Mouse (Mus musculus) neural tube, embryonic 13.5 days (tissue): ENCODE results near the gene Ptcd2. TPM values are rescaled to one million over a fixed set of nuclear protein-coding genes. Genes with fewer than 3 reads are reported as not detected.

ENCODE experiments used
- ATAC-seq: fragments of 200-750 bp; cut with Nextera tagmentation; 2 replicates; pipeline ENCODE4 v1.8.0; 2017; ENCODE audit warnings: low read depth, mild to moderate bottlenecking, moderate TSS enrichment, moderate library complexity
- H3K27ac ChIP-seq: fragments of 300-500 bp; sonication (generic); replicated peaks from 2 replicates; pipeline ENCODE4 v1.5.1; 2015; ENCODE audit warnings: moderate library complexity, mild to moderate bottlenecking, inconsistent platforms
- H3K27me3 ChIP-seq: fragments of 300-500 bp; sonication (generic); 2 replicates; pipeline ENCODE4 v1.6.1; 2015; ENCODE audit warnings: mild to moderate bottlenecking, inconsistent platforms
- H3K36me3 ChIP-seq: fragments of 300-500 bp; sonication (generic); 2 replicates; pipeline ENCODE4 v1.6.1; 2015; ENCODE audit warnings: mild to moderate bottlenecking, inconsistent platforms
- H3K4me1 ChIP-seq: fragments of 300-500 bp; sonication (generic); replicated peaks from 2 replicates; pipeline ENCODE4 v1.6.1; 2015; ENCODE audit warnings: inconsistent platforms
- H3K4me2 ChIP-seq: fragments of 300-500 bp; sonication (generic); 2 replicates; pipeline ENCODE4 v1.6.1; 2015; ENCODE audit warnings: inconsistent platforms, mild to moderate bottlenecking, moderate library complexity
- H3K4me3 ChIP-seq: fragments of 300-500 bp; sonication (generic); 2 replicates; pipeline ENCODE4 v1.5.1; 2015; ENCODE audit warnings: mild to moderate bottlenecking, inconsistent platforms
- H3K9ac ChIP-seq: fragments of 300-500 bp; sonication (generic); 2 replicates; pipeline ENCODE4 v1.6.1; 2015; ENCODE audit warnings: moderate library complexity, mild to moderate bottlenecking, inconsistent platforms
- H3K9me3 ChIP-seq: fragments of 300-500 bp; sonication (generic); 2 replicates; pipeline ENCODE4 v1.6.1; 2016; ENCODE audit warnings: inconsistent platforms
- WGBS: fragments of 180-500 bp; shearing (Covaris S2); methylation state at CpG from one replicate; pipeline ENCODE4 v1.1.7; 2015; 5-methylcytosine and 5-hydroxymethylcytosine counted together
- polyA plus RNA-seq: library from polyadenylated mRNA; unstranded; fragments of >200 nt; fragmentation: Nextera tagmentation; extraction: Ambion mirVana; gene quantifications from 2 replicates; pipeline ENCODE4 v1.2.1, GENCODE M21; 2015

Ptcd2 gene
- polyA plus RNA-seq, 1 experiment from 2014 or later: 52.8 TPM

- Histone ChIP-seq H3K27me3 (no peaks in the 10 kb centered on the region), H3K4me3 (no peak overlapping the region), H3K4me2 (no peak overlapping the region), H3K27ac (no peak overlapping the region), H3K9me3 (no peaks in the 10 kb centered on the region), H3K9ac (no peak overlapping the region), H3K36me3 (no peaks in the 10 kb centered on the region), H3K4me1 (peaks cover 1% of the 10 kb centered on the region; the same call in 1 of the 2 replicates)
- WGBS: 82% methylated on average over 4 of the region's 4 CpGs
- no peak for ATAC-seq
Observed at GRCm38 (mm10) chr13:99374191-99374590, 29.7 kb upstream of the Ptcd2 start.

- H3K9ac ChIP-seq: no peak overlapping the region
- H3K4me1 ChIP-seq: peaks cover 5% of the 10 kb centered on the region; the same call in 1 of the 2 replicates
- no peaks in the 10 kb centered on the region for H3K36me3 ChIP-seq
- no peak overlapping the region for H3K4me2 ChIP-seq
- H3K27ac ChIP-seq: no peak overlapping the region
- no peak for ATAC-seq
- H3K4me3 ChIP-seq: no peak overlapping the region
- no peaks in the 10 kb centered on the region for H3K27me3 ChIP-seq
- WGBS: 73% methylated on average over 7 of the region's 7 CpGs
- H3K9me3 ChIP-seq: no peaks in the 10 kb centered on the region
Observed at GRCm38 (mm10) chr13:99373684-99374083, 29.2 kb upstream of the Ptcd2 start.

GRCm38 (mm10) chr13:99371285-99371684 lies 26.8 kb upstream of the Ptcd2 start:
- Histone ChIP-seq H3K27me3 (no peaks in the 10 kb centered on the region), H3K9me3 (no peaks in the 10 kb centered on the region), H3K36me3 (no peaks in the 10 kb centered on the region), H3K4me1 (peaks cover 5% of the 10 kb centered on the region; the same call in 1 of the 2 replicates), H3K9ac (no peak overlapping the region), H3K4me3 (no peak overlapping the region), H3K27ac (no peak overlapping the region), H3K4me2 (no peak overlapping the region)
- ATAC-seq: no peak
- 90% methylated on average over 5 of the region's 5 CpGs for WGBS

GRCm38 (mm10) chr13:99369103-99369502 lies 24.6 kb upstream of the Ptcd2 start:
- H3K4me2 ChIP-seq: no peak overlapping the region
- H3K4me1 ChIP-seq: peaks cover 9% of the 10 kb centered on the region; the same call in 1 of the 2 replicates
- WGBS: 52% methylated on average over 12 of the region's 12 CpGs

GRCm38 (mm10) chr13:99367554-99368174 lies 23.2 kb upstream of the Ptcd2 start:
- H3K9ac ChIP-seq: no peak overlapping the region
- no peak overlapping the region for H3K4me2 ChIP-seq
- H3K9me3 ChIP-seq: no peaks in the 10 kb centered on the region
- 86% methylated on average over 12 of the region's 12 CpGs for WGBS
- no peak overlapping the region for H3K27ac ChIP-seq
- no peak for ATAC-seq
- peaks cover 15% of the 10 kb centered on the region for H3K36me3 ChIP-seq
- H3K4me3 ChIP-seq: no peak overlapping the region
- no peaks in the 10 kb centered on the region for H3K27me3 ChIP-seq
- peaks cover 16% of the 10 kb centered on the region; the same call in 1 of the 2 replicates for H3K4me1 ChIP-seq

More at GRCm38 (mm10) chr13:99369103-99369502, 24.6 kb upstream of the Ptcd2 start:
- Histone ChIP-seq H3K36me3 (peaks cover 5% of the 10 kb centered on the region; the same call in 1 of the 2 replicates), H3K27me3 (no peaks in the 10 kb centered on the region), H3K4me3 (no peak overlapping the region), H3K9ac (no peak overlapping the region), H3K27ac (0 out of 2 replicates have a peak overlapping the region, but pooled peaks have one; percentile 9), H3K9me3 (no peaks in the 10 kb centered on the region)
- ATAC-seq: no peak

GRCm38 (mm10) chr13:99366422-99367175 lies 22.1 kb upstream of the Ptcd2 start:
- WGBS: 92% methylated on average over 5 of the region's 5 CpGs
- no peaks in the 10 kb centered on the region for H3K9me3 ChIP-seq
- H3K4me3 ChIP-seq: no peak overlapping the region
- H3K27me3 ChIP-seq: no peaks in the 10 kb centered on the region
- no peak overlapping the region for H3K4me2 ChIP-seq
- ATAC-seq: no peak
- no peak overlapping the region for H3K9ac ChIP-seq
- H3K4me1 ChIP-seq: peaks cover 16% of the 10 kb centered on the region; the same call in 1 of the 2 replicates
- no peak overlapping the region for H3K27ac ChIP-seq
- H3K36me3 ChIP-seq: peaks cover 15% of the 10 kb centered on the region

GRCm38 (mm10) chr13:99363866-99364265 lies 19.4 kb upstream of the Ptcd2 start:
- no peak overlapping the region for H3K9ac ChIP-seq
- H3K36me3 ChIP-seq: peaks cover 18% of the 10 kb centered on the region
- no peak overlapping the region for H3K4me2 ChIP-seq
- no peaks in the 10 kb centered on the region for H3K9me3 ChIP-seq
- H3K4me1 ChIP-seq: 0 out of 2 replicates have a peak, but pooled peaks cover 11% of the 10 kb centered on the region
- ATAC-seq: no peak
- no peaks in the 10 kb centered on the region for H3K27me3 ChIP-seq
- no peak overlapping the region for H3K4me3 ChIP-seq
- 40% methylated on average over 4 of the region's 4 CpGs for WGBS
- no peak overlapping the region for H3K27ac ChIP-seq

GRCm38 (mm10) chr13:99358921-99359320 lies 14.4 kb upstream of the Ptcd2 start:
- Histone ChIP-seq H3K27me3 (no peaks in the 10 kb centered on the region), H3K9me3 (no peaks in the 10 kb centered on the region), H3K4me2 (no peak overlapping the region), H3K36me3 (peaks cover 11% of the 10 kb centered on the region), H3K27ac (no peak overlapping the region), H3K4me1 (0 out of 2 replicates have a peak, but pooled peaks cover 5% of the 10 kb centered on the region), H3K9ac (no peak overlapping the region), H3K4me3 (no peak overlapping the region)
- 66% methylated on average over 14 of the region's 14 CpGs for WGBS
- 0 out of 2 replicates have a peak, but pooled peaks have one; percentile 32 for ATAC-seq

- Histone ChIP-seq H3K27ac (no peak overlapping the region), H3K36me3 (peaks cover 7% of the 10 kb centered on the region; the same call in 1 of the 2 replicates), H3K4me2 (no peak overlapping the region), H3K9ac (no peak overlapping the region), H3K4me3 (no peak overlapping the region), H3K9me3 (no peaks in the 10 kb centered on the region), H3K27me3 (no peaks in the 10 kb centered on the region), H3K4me1 (peaks cover 10% of the 10 kb centered on the region)
- WGBS: 31% methylated on average over 9 of the region's 9 CpGs
- ATAC-seq: no peak
Observed at GRCm38 (mm10) chr13:99356428-99357265, 12.1 kb upstream of the Ptcd2 start.

- Histone ChIP-seq H3K4me3 (no peak overlapping the region), H3K4me2 (no peak overlapping the region), H3K36me3 (peaks cover 14% of the 10 kb centered on the region; the same call in 1 of the 2 replicates), H3K9me3 (no peaks in the 10 kb centered on the region), H3K9ac (no peak overlapping the region), H3K4me1 (peaks cover 10% of the 10 kb centered on the region), H3K27me3 (no peaks in the 10 kb centered on the region), H3K27ac (no peak overlapping the region)
- 55% methylated on average over 7 of the region's 7 CpGs for WGBS
- ATAC-seq: no peak
Observed at GRCm38 (mm10) chr13:99355861-99356260, 11.4 kb upstream of the Ptcd2 start.

- ATAC-seq: no peak
- Histone ChIP-seq H3K9me3 (no peaks in the 10 kb centered on the region), H3K9ac (no peak overlapping the region), H3K4me3 (no peak overlapping the region), H3K4me1 (peaks cover 10% of the 10 kb centered on the region), H3K36me3 (peaks cover 17% of the 10 kb centered on the region; the same call in 1 of the 2 replicates), H3K27ac (no peak overlapping the region), H3K27me3 (no peaks in the 10 kb centered on the region), H3K4me2 (no peak overlapping the region)
- WGBS: 83% methylated on average over 6 of the region's 6 CpGs
Observed at GRCm38 (mm10) chr13:99355072-99355471, 10.6 kb upstream of the Ptcd2 start.
